Mouse (Mus musculus) forebrain, embryonic 14.5 days (tissue): ENCODE measurements around the gene Adamts18. TPM values are rescaled to one million over a fixed set of nuclear protein-coding genes. Genes with fewer than 3 reads are reported as not detected.

ENCODE experiments used
- polyA plus RNA-seq: library from polyadenylated mRNA; unstranded; fragments of >200 nt; fragmentation: Nextera tagmentation; extraction: Ambion mirVana; gene quantifications from 2 replicates; pipeline ENCODE4 v1.2.1, GENCODE M21; 2014

The Adamts18 gene
- polyA plus RNA-seq, 1 experiment from 2014 or later = 8.8 TPM

Other genes with a start within 250 kb of the Adamts18 start
- 11.4 and 13.0 TPM in 2 replicates for gene Mon1b, start 213.2 kb downstream of the Adamts18 start, polyA plus RNA-seq
- gene Syce1l, start 205.5 kb downstream of the Adamts18 start, polyA plus RNA-seq = not detected in 2 replicates